Comparison of ENCODE assay signal across 14 mouse cellular contexts in genomic region chr1:75561221-75561897, GRCm38 (mm10). TPM values are rescaled to one million over a fixed set of nuclear protein-coding genes. Genes with fewer than 3 reads are reported as not detected.
DNase-seq lines count a peak whose midpoint lies in the region; ATAC-seq and TF ChIP-seq lines count a peak whose summit lies in the region.
"Had no signal": no experiment of that assay in that cellular context is flagged by ENCODE, and none has a peak within 500 bp of the region (broad histone marks: within the 10 kb centered on the region; RNA-seq: fewer than 3 reads in every experiment).

No protein-coding gene starts in this region.

- ATAC-seq in lung, embryonic 14.5 days (ENCODE audit: insufficient read depth): no peak
- ATAC-seq in intestine, embryonic 16.5 days: no peak

- TF ChIP-seq POLR2A in heart, adult 2 months (IDR thresholded peaks at IDR 0.05; ENCODE audit: insufficient read depth, low read depth, low read length): peak; percentile 38; the same call in 1 of the 2 replicates

- 0 out of 2 replicates have a peak, but pooled peaks have one; percentile 22 for TF ChIP-seq EP300 in heart, adult 2 months (IDR thresholded peaks at IDR 0.05; ENCODE audit: insufficient read depth, low read depth, low read length)

- 39% methylated on average over 4 of the region's 4 CpGs for WGBS in heart, adult 2 months
- 39% methylated on average over 4 of the region's 4 CpGs for WGBS in lung, embryonic 14.5 days
- 48% methylated on average over 4 of the region's 4 CpGs for WGBS in intestine, embryonic 16.5 days

- H3K4me2 ChIP-seq in lung, embryonic 14.5 days: no peak overlapping the region
- H3K4me2 ChIP-seq in intestine, embryonic 16.5 days (ENCODE audit: low read depth, low read length): no peak overlapping the region
- H3K4me2 ChIP-seq: embryonic facial prominence, embryonic 15.5 days; liver, embryonic 15.5 days; neural tube, embryonic 12.5 days had no signal

- H3K4me1 ChIP-seq in heart, adult 2 months (ENCODE audit: control insufficient read depth, insufficient read depth, low read length): peaks cover 6% of the 10 kb centered on the region
- H3K4me1 ChIP-seq in lung, embryonic 14.5 days (ENCODE audit: insufficient read depth): no peaks in the 10 kb centered on the region
- H3K4me1 ChIP-seq in intestine, embryonic 16.5 days (ENCODE audit: control insufficient read depth, insufficient read depth, low read length): peaks cover 6% of the 10 kb centered on the region

- peak; percentile 63 for DNase-seq in adrenal gland, postnatal 10 days
- no peak for DNase-seq in adrenal gland, adult 8-10 months
- peak in 1 of 2 experiments; percentile 19 for DNase-seq in heart, adult 2 months
- no peak for DNase-seq in heart, postnatal 36 days
- peak; percentile 45 for DNase-seq in lung, embryonic 14.5 days
- no peak for DNase-seq in lung, postnatal 10 days
- DNase-seq in cerebellum, adult 9-11 months: peak; percentile 63
- DNase-seq: layer of hippocampus, adult 9-11 months; thymus, postnatal 14 days had no signal

- H3K79me2 ChIP-seq in heart, adult 2 months (replicated peaks; ENCODE audit: control insufficient read depth, insufficient read depth, low read length): no peaks in the 10 kb centered on the region

- H3K9me3 ChIP-seq in lung, embryonic 14.5 days (ENCODE audit: low read depth, low read length): no peaks in the 10 kb centered on the region
- H3K9me3 ChIP-seq in intestine, embryonic 16.5 days (ENCODE audit: control insufficient read depth, low read length): peaks cover 6% of the 10 kb centered on the region; the same call in 1 of the 2 replicates
- H3K9me3 ChIP-seq: liver, embryonic 15.5 days; neural tube, embryonic 12.5 days had no signal

- peak overlapping the region; percentile 11 for H3K27ac ChIP-seq in heart, adult 2 months
- H3K27ac ChIP-seq in lung, embryonic 14.5 days (ENCODE audit: low read depth): no peak overlapping the region
- no peak overlapping the region for H3K27ac ChIP-seq in intestine, embryonic 16.5 days (ENCODE audit: low read length)
- H3K27ac ChIP-seq: embryonic facial prominence, embryonic 15.5 days; liver, embryonic 15.5 days; neural tube, embryonic 12.5 days had no signal

- no peak for TF ChIP-seq CTCF in heart, adult 2 months (IDR thresholded peaks at IDR 0.05)
- TF ChIP-seq CTCF in lung, embryonic 14.5 days (IDR thresholded peaks at IDR 0.05; ENCODE audit: low read depth): no peak

- H3K27me3 ChIP-seq in heart, adult 2 months (ENCODE audit: control insufficient read depth, insufficient read depth, low read length): no peaks in the 10 kb centered on the region
- no peaks in the 10 kb centered on the region for H3K27me3 ChIP-seq in lung, embryonic 14.5 days (ENCODE audit: insufficient read depth, low read length)
- no peaks in the 10 kb centered on the region for H3K27me3 ChIP-seq in intestine, embryonic 16.5 days (replicated peaks; ENCODE audit: control insufficient read depth, insufficient read depth, low read length)
- H3K27me3 ChIP-seq: embryonic facial prominence, embryonic 15.5 days; neural tube, embryonic 12.5 days had no signal

- no peak overlapping the region for H3K4me3 ChIP-seq in heart, adult 2 months
- no peak overlapping the region for H3K4me3 ChIP-seq in lung, embryonic 14.5 days (ENCODE audit: low read depth, low read length)
- H3K4me3 ChIP-seq in intestine, embryonic 16.5 days (ENCODE audit: low read length): no peak overlapping the region
- H3K4me3 ChIP-seq: embryonic facial prominence, embryonic 15.5 days; liver, embryonic 15.5 days; neural tube, embryonic 12.5 days had no signal

- no peaks in the 10 kb centered on the region for H3K36me3 ChIP-seq in heart, adult 2 months (ENCODE audit: control insufficient read depth, insufficient read depth, low read length)
- H3K36me3 ChIP-seq in lung, embryonic 14.5 days (ENCODE audit: insufficient read depth): peaks cover 13% of the 10 kb centered on the region; the same call in 1 of the 2 replicates
- no peaks in the 10 kb centered on the region for H3K36me3 ChIP-seq in intestine, embryonic 16.5 days (ENCODE audit: control insufficient read depth, insufficient read depth, low read length)
- H3K36me3 ChIP-seq: liver, embryonic 15.5 days had no signal

- intact Hi-C loops in heart, adult 2 months (cut with DNase I): loop anchor here (5.0 kb wide), 1 partner anchor 36 kb away; no protein-coding TSS in a partner anchor
- intact Hi-C loops in heart, postnatal 36 days (cut with DNase I): no loop called here

- no peak overlapping the region for H3K9ac ChIP-seq in heart, adult 2 months (ENCODE audit: low read depth, low read length)
- no peak overlapping the region for H3K9ac ChIP-seq in lung, embryonic 14.5 days
- H3K9ac ChIP-seq in intestine, embryonic 16.5 days (ENCODE audit: low read depth, low read length): no peak overlapping the region
- H3K9ac ChIP-seq: embryonic facial prominence, embryonic 15.5 days; liver, embryonic 15.5 days; neural tube, embryonic 12.5 days had no signal

RNA-seq across cellular contexts. Expression of gene Slc4a3, which starts 15.3 kb away (rescaled TPM):
- total RNA-seq in adrenal gland, postnatal 10 days (2021): 10 to 100 TPM; 44.3 to 68.8 TPM
- total RNA-seq in adrenal gland, adult 8-10 months (2022): 100 to 1,000 TPM; 124 to 271 (median 199) TPM
- 100 to 1,000 TPM; 241 to 300 TPM for total RNA-seq in heart, adult 2 months (2021)
- 182 and 222 TPM in 2 replicates for polyA plus RNA-seq in heart, adult 2 months (2012; rRNA removed)
- 100 to 1,000 TPM; 233 to 249 TPM for total RNA-seq in heart, postnatal 36 days (2021)
- polyA plus RNA-seq in lung, embryonic 14.5 days (2014; fragmentation: Nextera tagmentation; extraction: Ambion mirVana): 9.7 and 12.1 TPM in 2 replicates
- polyA plus RNA-seq in intestine, embryonic 16.5 days (2015; fragmentation: Nextera tagmentation; extraction: Ambion mirVana): 7.6 and 9.8 TPM in 2 replicates

RNA-seq across cellular contexts. Expression of gene Stk11ip, which starts 40.0 kb away (rescaled TPM):
- 10 to 100 TPM; 17.0 to 21.9 TPM for total RNA-seq in adrenal gland, postnatal 10 days (2021)
- total RNA-seq in adrenal gland, adult 8-10 months (2022): 10 to 100 TPM; 19.1 to 34.9 (median 31.3) TPM
- total RNA-seq in heart, adult 2 months (2021): 1 to 10 TPM; 7.3 to 7.7 TPM
- 12.9 and 19.8 TPM in 2 replicates for polyA plus RNA-seq in heart, adult 2 months (2012; rRNA removed)
- total RNA-seq in heart, postnatal 36 days (2021): 10 to 100 TPM in 1 of 2 experiments, 1 to 10 TPM in 1; 9.2 to 14.1 TPM
- 18.5 and 19.0 TPM in 2 replicates for polyA plus RNA-seq in lung, embryonic 14.5 days (2014; fragmentation: Nextera tagmentation; extraction: Ambion mirVana)
- polyA plus RNA-seq in intestine, embryonic 16.5 days (2015; fragmentation: Nextera tagmentation; extraction: Ambion mirVana): 16.6 and 17.8 TPM in 2 replicates

RNA-seq across cellular contexts. Expression of gene Inha, which starts 54.5 kb away (rescaled TPM):
- 10 to 100 TPM; 47.4 to 78.9 TPM for total RNA-seq in adrenal gland, postnatal 10 days (2021)
- 10 to 100 TPM; 22.8 to 56.9 (median 34.3) TPM for total RNA-seq in adrenal gland, adult 8-10 months (2022)
- 1 to 10 TPM; 4.1 to 4.3 TPM for total RNA-seq in heart, adult 2 months (2021)
- polyA plus RNA-seq in heart, adult 2 months (2012; rRNA removed): 17.0 and 20.4 TPM in 2 replicates
- total RNA-seq in heart, postnatal 36 days (2021): 1 to 10 TPM; 3.6 TPM
- polyA plus RNA-seq in lung, embryonic 14.5 days (2014; fragmentation: Nextera tagmentation; extraction: Ambion mirVana): 1.7 and 2.1 TPM in 2 replicates
- 6.6 and 7.3 TPM in 2 replicates for polyA plus RNA-seq in intestine, embryonic 16.5 days (2015; fragmentation: Nextera tagmentation; extraction: Ambion mirVana)
- total RNA-seq: megakaryocyte progenitor cell, adult 5-6 weeks had no signal

RNA-seq across cellular contexts. Expression of gene Obsl1, which starts 55.1 kb away (rescaled TPM):
- 100 to 1,000 TPM in 1 of 2 experiments, 10 to 100 TPM in 1; 95.2 to 118 TPM for total RNA-seq in adrenal gland, postnatal 10 days (2021)
- total RNA-seq in adrenal gland, adult 8-10 months (2022): 100 to 1,000 TPM in 1 of 4 experiments, 10 to 100 TPM in 3; 71.0 to 109 (median 87.5) TPM
- 100 to 1,000 TPM; 117 to 131 TPM for total RNA-seq in heart, adult 2 months (2021)
- 87.8 and 119 TPM in 2 replicates for polyA plus RNA-seq in heart, adult 2 months (2012; rRNA removed)
- 100 to 1,000 TPM; 130 to 136 TPM for total RNA-seq in heart, postnatal 36 days (2021)
- polyA plus RNA-seq in lung, embryonic 14.5 days (2014; fragmentation: Nextera tagmentation; extraction: Ambion mirVana): 83.9 and 93.3 TPM in 2 replicates
- 38.7 and 42.7 TPM in 2 replicates for polyA plus RNA-seq in intestine, embryonic 16.5 days (2015; fragmentation: Nextera tagmentation; extraction: Ambion mirVana)

Comparison
In these comparisons a context has a peak if more than half of its experiments do, and no peak if none do; other contexts are left out.
1. DNase-seq: peak in adrenal gland, postnatal 10 days (single experiment), lung, embryonic 14.5 days (single experiment) and cerebellum, adult 9-11 months (single experiment); none in adrenal gland, adult 8-10 months (single experiment), heart, postnatal 36 days (0 of 2) and lung, postnatal 10 days (single experiment).
2. RNA of gene Inha, which starts 54.5 kb away (total RNA-seq): 47.4 to 78.9 TPM in adrenal gland, postnatal 10 days and 22.8 to 56.9 TPM in adrenal gland, adult 8-10 months; 4.1 to 4.3 TPM in heart, adult 2 months and 3.6 TPM in heart, postnatal 36 days; every median in the first group is over 4 times any median in the second.